Mouse (Mus musculus): Measurements from ENCODE around the gene I0C0044D17Rik. TPM values are rescaled to one million over a fixed set of nuclear protein-coding genes. Genes with fewer than 3 reads are reported as not detected.

I0C0044D17Rik gene
- polyA plus RNA-seq (2014; fragmentation: Illumina TruSeq; extraction: RNeasy Lipid Tissue Mini Kit (QIAGEN cat#74804); ENCODE audit: low replicate concordance), result not detected

DNA sequence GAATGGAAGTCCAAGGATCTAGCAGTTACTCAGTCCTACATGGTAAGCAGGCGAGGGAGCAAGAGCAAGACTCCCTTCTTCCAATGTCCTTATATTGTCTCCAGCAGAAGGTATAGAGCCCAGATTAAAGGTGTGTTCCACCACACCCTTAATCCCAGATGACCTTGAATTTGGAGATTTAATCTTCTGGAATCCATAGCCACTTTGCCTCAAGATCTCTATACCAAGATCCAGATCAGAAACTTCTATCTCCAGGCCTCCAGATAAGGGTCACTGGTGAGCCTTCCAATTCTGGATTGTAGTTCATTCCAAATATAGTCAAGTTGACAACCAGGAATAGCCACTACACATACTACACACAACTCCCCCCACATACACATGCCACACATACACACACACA lies at the start of gene I0C0044D17Rik:
TSS of gene I0C0044D17Rik (minus strand) at position 101 of the 400 bp plus-strand sequence.

DNA sequence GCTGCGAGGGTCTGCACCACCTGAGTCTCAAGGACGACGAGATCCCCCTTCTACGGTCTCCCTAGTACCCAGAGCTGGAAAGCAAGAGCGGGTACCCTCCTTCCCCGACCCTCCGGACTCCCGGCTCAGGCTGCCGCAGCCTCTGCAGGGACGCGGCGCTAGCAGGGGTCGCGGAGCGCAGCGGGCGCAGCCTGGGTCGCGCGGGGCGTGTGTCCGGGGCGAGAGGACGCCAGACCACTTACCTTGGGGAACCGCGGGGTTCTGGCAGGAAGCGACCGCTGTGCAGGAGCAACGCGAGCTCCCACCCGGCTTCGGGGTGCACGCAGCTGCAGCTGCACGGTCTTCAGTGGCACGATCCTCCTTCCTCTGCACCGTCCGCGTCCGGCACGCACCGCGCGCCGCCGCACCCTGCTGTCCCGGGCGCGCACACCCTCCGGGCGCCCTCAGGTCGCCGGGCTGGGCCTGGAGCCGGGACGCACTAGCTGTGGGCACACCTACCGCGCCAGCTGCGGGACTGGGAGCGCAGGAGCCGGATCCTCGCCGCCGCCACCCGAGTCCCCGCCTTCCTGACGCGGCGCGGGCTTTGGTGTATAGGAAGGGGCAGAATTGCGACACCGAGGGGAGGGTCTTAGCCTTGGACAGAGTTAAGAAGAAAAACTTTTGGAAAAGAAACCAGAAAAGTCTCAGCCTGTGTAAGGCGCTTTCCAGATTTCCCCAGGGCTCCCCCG lies 6.3 kb downstream of the I0C0044D17Rik start, which contains the start of gene Kank4:
TSS of gene Kank4 (minus strand) at position 354 of the 728 bp plus-strand sequence.

Other genes with a start within 250 kb of the I0C0044D17Rik start
- not detected for gene L1td1, start 97.1 kb downstream of the I0C0044D17Rik start, polyA plus RNA-seq (2014; fragmentation: Illumina TruSeq; extraction: RNeasy Lipid Tissue Mini Kit (QIAGEN cat#74804); ENCODE audit: low replicate concordance)
- 0.26 TPM for gene Kank4, start 6.3 kb downstream of the I0C0044D17Rik start, polyA plus RNA-seq (2014; fragmentation: Illumina TruSeq; extraction: RNeasy Lipid Tissue Mini Kit (QIAGEN cat#74804); ENCODE audit: low replicate concordance)
- 129 TPM for gene Usp1, start 100.0 kb upstream of the I0C0044D17Rik start, polyA plus RNA-seq (2014; fragmentation: Illumina TruSeq; extraction: RNeasy Lipid Tissue Mini Kit (QIAGEN cat#74804); ENCODE audit: low replicate concordance)
- 0.30 TPM for gene Angptl3, start 207.1 kb upstream of the I0C0044D17Rik start, polyA plus RNA-seq (2014; fragmentation: Illumina TruSeq; extraction: RNeasy Lipid Tissue Mini Kit (QIAGEN cat#74804); ENCODE audit: low replicate concordance)